Mouse (Mus musculus) mouse embryonic stem cell (cell line): ENCODE results near the gene Reps2.

Experiments used
- in situ Hi-C, 2 experiments: fragments of 300-500 bp; cut with MboI; formaldehyde crosslinking; loops; 1 replicate in 1 of 2; 3 replicates in 1 of 2; pipeline ENCODE4 v1.14.3; 2019 to 2020; ENCODE audit warnings: low sequenced_read_pairs in 2 of 2, low pct_unique_long_range_greater_than_20kb in 1 of 2, mixed read lengths in 1 of 2; ENCODE audit not compliant: unreplicated experiment in 1 of 2

Gene Reps2

GRCm38 (mm10) chrX:162591005-162591801 is 52.2 kb downstream of the Reps2 start:
- in situ Hi-C loops, result no loop called here

- in situ Hi-C loops, result no loop called here
These were observed 53.2 kb downstream of the Reps2 start for GRCm38 (mm10) chrX:162590145-162590790.

GRCm38 (mm10) chrX:162589173-162589805 is 54.2 kb downstream of the Reps2 start:
- in situ Hi-C loops, result no loop called here

GRCm38 (mm10) chrX:162584349-162584748 is 59.1 kb downstream of the Reps2 start:
- in situ Hi-C loops, result no loop called here

- in situ Hi-C loops, result no loop called here
These were observed 62.9 kb downstream of the Reps2 start for GRCm38 (mm10) chrX:162580521-162580920.

GRCm38 (mm10) chrX:162568439-162568838 is 75.0 kb downstream of the Reps2 start:
- in situ Hi-C loops, result no loop called here

- in situ Hi-C loops, result no loop called here
These were observed 77.9 kb downstream of the Reps2 start for GRCm38 (mm10) chrX:162565501-162565900.

- in situ Hi-C loops, result no loop called here
These were observed 87.0 kb downstream of the Reps2 start for GRCm38 (mm10) chrX:162556459-162556841.

- in situ Hi-C loops, result no loop called here
These were observed 87.6 kb downstream of the Reps2 start for GRCm38 (mm10) chrX:162555729-162556458.

GRCm38 (mm10) chrX:162554513-162554912 is 88.9 kb downstream of the Reps2 start:
- in situ Hi-C loops, result no loop called here

- in situ Hi-C loops, result no loop called here
These were observed 91.1 kb downstream of the Reps2 start for GRCm38 (mm10) chrX:162552383-162552782.

GRCm38 (mm10) chrX:162545037-162545436 is 98.4 kb downstream of the Reps2 start:
- in situ Hi-C loops, result no loop called here

- in situ Hi-C loops, result no loop called here
These were observed 100.7 kb downstream of the Reps2 start for GRCm38 (mm10) chrX:162542576-162543227.

GRCm38 (mm10) chrX:162541961-162542360 is 101.5 kb downstream of the Reps2 start:
- in situ Hi-C loops, result no loop called here

- in situ Hi-C loops, result no loop called here
These were observed 112.4 kb downstream of the Reps2 start for GRCm38 (mm10) chrX:162531016-162531415.

GRCm38 (mm10) chrX:162527240-162527639 is 116.2 kb downstream of the Reps2 start:
- in situ Hi-C loops, result no loop called here

GRCm38 (mm10) chrX:162521831-162522514 is 121.5 kb downstream of the Reps2 start:
- in situ Hi-C loops, result loop anchor here in 1 of 2 experiments (25.0 kb wide), 1 partner anchor 340 kb away; no protein-coding TSS in a partner anchor

GRCm38 (mm10) chrX:162521197-162521596 is 122.3 kb downstream of the Reps2 start:
- in situ Hi-C loops, result loop anchor here in 1 of 2 experiments (25.0 kb wide), 1 partner anchor 341 kb away; no protein-coding TSS in a partner anchor
